Mouse (Mus musculus) myocyte (in vitro differentiated cells): Measurements from ENCODE around the gene Eif3i. TPM values are rescaled to one million over a fixed set of nuclear protein-coding genes. Genes with fewer than 3 reads are reported as not detected.

Experiments used
- H3K27me3 ChIP-seq: one replicate; pipeline ENCODE4 v1.6.1; 2011; ENCODE audit not compliant: control insufficient read depth, insufficient read depth, insufficient read length
- H3K36me3 ChIP-seq: one replicate; pipeline ENCODE4 v1.6.1; 2011; ENCODE audit not compliant: control insufficient read depth, insufficient read depth
- H3K4me2 ChIP-seq: one replicate; pipeline ENCODE4 v1.6.1; 2011; ENCODE audit warnings: low read depth, control low read depth
- H3K4me3 ChIP-seq: one replicate; pipeline ENCODE4 v1.5.1; 2011; ENCODE audit warnings: mild to moderate bottlenecking, control low read depth, moderate library complexity
- H3K79me2 ChIP-seq: one replicate; pipeline ENCODE4 v1.6.1; 2011; ENCODE audit not compliant: control insufficient read depth, insufficient read depth
- H3ac ChIP-seq: one replicate; pipeline ENCODE4 v1.6.1; 2011; ENCODE audit not compliant: control insufficient read depth, insufficient read length
- CEBPB ChIP-seq: IDR thresholded peaks from 2 replicates; pipeline ENCODE4 v1.6.1; 2011; ENCODE audit warnings: mild to moderate bottlenecking, moderate library complexity; ENCODE audit not compliant: poor library complexity, insufficient read depth, severe bottlenecking
- E2F4 ChIP-seq: IDR thresholded peaks from one replicate; pipeline ENCODE4 v1.6.1; 2011; ENCODE audit warnings: mild to moderate bottlenecking, control low read depth, moderate library complexity; ENCODE audit not compliant: insufficient read depth
- MAX ChIP-seq: IDR thresholded peaks from one replicate; pipeline ENCODE4 v1.6.1; 2011; ENCODE audit warnings: low read depth, mild to moderate bottlenecking, control low read depth
- MYOD1 ChIP-seq, 3 experiments: IDR thresholded peaks; one replicate each; pipeline ENCODE4 v1.6.1; 2011; ENCODE audit warnings: control low read depth in 2 of 3, low read depth in 2 of 3, mild to moderate bottlenecking in 2 of 3, moderate library complexity in 1 of 3; ENCODE audit not compliant: insufficient read length in 2 of 3, control insufficient read depth in 1 of 3
- MYOG ChIP-seq, 3 experiments: IDR thresholded peaks; one replicate each; pipeline ENCODE4 v1.6.1; 2011; ENCODE audit warnings: control low read depth in 2 of 3, low read depth in 2 of 3, mild to moderate bottlenecking in 2 of 3; ENCODE audit not compliant: insufficient read length in 2 of 3, control insufficient read depth in 1 of 3, insufficient read depth in 1 of 3
- POLR2A ChIP-seq: IDR thresholded peaks from one replicate; pipeline ENCODE4 v1.6.1; 2011; ENCODE audit warnings: low read depth, mild to moderate bottlenecking, control low read depth, moderate library complexity; ENCODE audit not compliant: insufficient read length
- POLR2AphosphoS2 ChIP-seq: IDR thresholded peaks from one replicate; pipeline ENCODE4 v1.6.1; 2011; ENCODE audit warnings: low read depth, control low read depth; ENCODE audit not compliant: insufficient read length
- REST ChIP-seq: IDR thresholded peaks from one replicate; pipeline ENCODE4 v1.6.1; 2011; ENCODE audit warnings: mild to moderate bottlenecking, control low read depth, moderate library complexity; ENCODE audit not compliant: insufficient read depth, insufficient read length
- SRF ChIP-seq: IDR thresholded peaks from one replicate; pipeline ENCODE4 v1.6.1; 2011; ENCODE audit warnings: low read depth; ENCODE audit not compliant: control insufficient read depth, insufficient read length
- TCF12 ChIP-seq: IDR thresholded peaks from one replicate; pipeline ENCODE4 v1.6.1; 2011; ENCODE audit warnings: mild to moderate bottlenecking, control low read depth; ENCODE audit not compliant: poor library complexity, insufficient read depth, severe bottlenecking
- TCF3 ChIP-seq: IDR thresholded peaks from one replicate; pipeline ENCODE4 v1.6.1; 2011; ENCODE audit warnings: low read depth, control low read depth; ENCODE audit not compliant: insufficient read length
- USF1 ChIP-seq: IDR thresholded peaks from one replicate; pipeline ENCODE4 v1.6.1; 2011; ENCODE audit warnings: low read depth, mild to moderate bottlenecking, control low read depth, moderate library complexity
- polyA plus RNA-seq: library from polyadenylated mRNA; unstranded; fragments of >200 nt; fragmentation: generic; extraction: Trizol; gene quantifications from one replicate; pipeline ENCODE4 v1.2.1, GENCODE M21; 2012; ENCODE audit warnings: missing spikeins

Eif3i gene
- polyA plus RNA-seq, 1 experiment, result 358 TPM

DNA sequence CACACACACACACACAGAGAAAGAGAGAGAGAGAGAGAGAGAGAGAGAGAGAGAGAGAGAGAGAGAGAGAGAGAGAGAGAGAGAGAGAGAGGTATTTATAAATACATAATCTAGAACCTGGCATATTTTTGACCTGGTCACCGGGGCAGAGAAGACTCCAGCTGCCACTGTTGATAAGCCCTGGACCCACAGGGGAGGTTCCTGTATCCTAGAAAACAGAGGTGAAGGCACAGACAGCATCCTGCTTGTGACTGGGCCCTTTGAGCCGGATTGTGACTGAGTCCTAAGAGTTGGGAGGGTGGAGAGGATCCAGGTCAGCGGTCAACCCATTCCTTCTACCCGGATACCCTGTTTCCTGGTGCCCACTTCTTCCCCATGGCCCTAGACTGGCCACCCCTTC lies 11.6 kb downstream of the Eif3i start:
- H3K4me2 ChIP-seq, result no peak overlapping the region
- no peak overlapping the region for H3ac ChIP-seq
- H3K4me3 ChIP-seq, result no peak overlapping the region
- TF ChIP-seq REST, result no peak
- TF ChIP-seq POLR2AphosphoS2, result no peak
- TF ChIP-seq POLR2A, result no peak
- no peak for TF ChIP-seq TCF12
- no peak for TF ChIP-seq E2F4
- TF ChIP-seq TCF3, result no peak
- TF ChIP-seq SRF, result no peak
- H3K36me3 ChIP-seq, result peaks cover 13% of the 10 kb centered on the region
- no peaks in the 10 kb centered on the region for H3K79me2 ChIP-seq
- H3K27me3 ChIP-seq, result no peaks in the 10 kb centered on the region

DNA sequence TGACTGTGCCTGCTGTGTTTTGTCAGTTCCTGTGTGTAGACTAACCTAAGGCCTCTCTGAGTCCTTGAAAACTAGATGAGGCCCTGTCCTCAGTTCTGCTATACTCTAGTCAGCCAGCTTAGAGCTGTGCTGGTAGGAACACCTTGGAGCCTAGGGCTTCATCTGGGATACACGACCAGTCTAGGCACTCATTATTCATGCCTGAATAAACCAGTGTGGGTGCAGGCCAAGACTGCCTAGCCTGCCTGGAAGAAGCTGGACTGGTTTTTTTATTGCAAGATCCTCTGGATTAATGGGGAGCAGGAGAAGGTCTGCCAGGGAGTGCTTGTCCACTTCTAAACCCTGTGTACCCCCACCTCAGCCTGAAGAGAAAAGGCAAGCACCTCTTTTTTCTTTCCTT lies 13.5 kb downstream of the Eif3i start:
- H3K27me3 ChIP-seq, result no peaks in the 10 kb centered on the region
- TF ChIP-seq TCF3 (no peak), MYOD1 (IDR thresholded peaks at IDR 0.05; ENCODE audit: control insufficient read depth in 1 of 3, insufficient read length in 2 of 3, low read depth in 2 of 3) (no peak), MAX (no peak), CEBPB (no peak), POLR2AphosphoS2 (no peak), SRF (no peak), USF1 (no peak), REST (no peak), POLR2A (no peak), E2F4 (no peak), TCF12 (no peak), MYOG (IDR thresholded peaks at IDR 0.05; ENCODE audit: control insufficient read depth in 1 of 3, insufficient read depth in 1 of 3, insufficient read length in 2 of 3, low read depth in 2 of 3) (no peak)
- peaks cover 9% of the 10 kb centered on the region for H3K36me3 ChIP-seq
- no peak overlapping the region for H3ac ChIP-seq
- H3K79me2 ChIP-seq, result no peaks in the 10 kb centered on the region
- H3K4me3 ChIP-seq, result no peak overlapping the region
- no peak overlapping the region for H3K4me2 ChIP-seq

DNA sequence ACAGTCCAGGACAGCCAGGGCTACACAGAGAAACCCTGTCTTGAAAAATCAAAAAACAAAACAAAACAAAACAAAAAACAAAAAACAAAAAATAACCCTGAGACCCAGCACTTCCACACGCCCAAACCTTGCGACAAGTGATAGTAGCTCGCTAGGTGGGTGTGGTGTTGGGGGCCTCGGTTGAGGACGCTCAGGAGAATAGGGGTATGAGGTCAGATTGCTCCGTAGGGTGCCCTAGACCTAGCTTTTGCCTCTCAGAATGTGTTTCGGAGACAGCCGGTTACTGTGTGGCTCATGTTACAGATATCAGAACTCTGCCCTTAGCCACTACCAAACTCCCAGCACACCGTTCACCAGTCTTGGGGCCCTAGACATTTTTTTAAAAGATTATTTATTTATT lies 14.7 kb downstream of the Eif3i start:
- no peak overlapping the region for H3ac ChIP-seq
- H3K36me3 ChIP-seq, result peaks cover 3% of the 10 kb centered on the region
- no peak for TF ChIP-seq USF1
- TF ChIP-seq TCF12, result no peak
- TF ChIP-seq MAX, result no peak
- TF ChIP-seq CEBPB, result no peak
- TF ChIP-seq TCF3, result no peak
- TF ChIP-seq POLR2A, result no peak
- no peak for TF ChIP-seq POLR2AphosphoS2
- TF ChIP-seq E2F4, result no peak
- TF ChIP-seq REST, result no peak
- TF ChIP-seq MYOD1 (IDR thresholded peaks at IDR 0.05; ENCODE audit: control insufficient read depth in 1 of 3, insufficient read length in 2 of 3, low read depth in 2 of 3), result no peak
- no peak for TF ChIP-seq MYOG (IDR thresholded peaks at IDR 0.05; ENCODE audit: control insufficient read depth in 1 of 3, insufficient read depth in 1 of 3, insufficient read length in 2 of 3, low read depth in 2 of 3)
- TF ChIP-seq SRF, result no peak
- H3K4me2 ChIP-seq, result no peak overlapping the region
- H3K4me3 ChIP-seq, result no peak overlapping the region
- no peaks in the 10 kb centered on the region for H3K79me2 ChIP-seq
- no peaks in the 10 kb centered on the region for H3K27me3 ChIP-seq

DNA sequence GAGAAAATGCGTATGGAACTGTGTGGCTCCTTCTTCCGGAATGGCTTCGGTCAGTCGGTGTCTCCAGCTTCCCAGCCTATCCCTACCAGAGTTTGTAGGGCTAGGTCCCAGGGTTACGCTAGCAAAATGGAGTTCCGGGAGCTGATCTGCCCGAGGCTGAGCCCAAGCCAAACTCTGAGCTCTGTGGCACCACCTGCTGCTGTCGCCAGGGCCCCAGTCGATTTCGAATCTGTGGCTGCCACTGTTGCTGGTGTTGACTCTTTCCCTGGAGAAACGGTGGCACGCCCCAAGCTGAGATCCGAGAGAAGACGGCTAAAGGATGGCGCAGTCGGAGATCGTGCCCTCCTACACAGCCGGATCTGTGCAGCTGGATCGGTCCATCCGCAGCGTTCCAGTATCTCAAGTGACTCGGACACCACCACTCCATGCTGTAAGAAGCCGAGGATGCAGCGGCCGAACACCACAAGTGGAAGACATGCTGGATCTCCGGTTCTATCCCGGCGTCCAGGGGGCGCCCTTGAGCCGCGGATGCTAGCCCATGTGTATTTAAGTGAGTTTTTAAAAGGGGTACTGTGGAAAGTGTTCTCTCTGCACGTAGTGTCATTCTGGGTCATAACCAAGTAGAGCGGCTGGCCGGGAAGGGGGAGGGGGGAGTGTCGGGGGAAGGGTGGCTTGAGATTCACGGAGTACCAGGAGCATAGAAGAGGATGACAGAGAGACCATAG lies 15.4 kb downstream of the Eif3i start:
- no peak overlapping the region for H3K4me3 ChIP-seq
- H3K79me2 ChIP-seq, result no peaks in the 10 kb centered on the region
- H3K36me3 ChIP-seq, result no peaks in the 10 kb centered on the region
- no peak overlapping the region for H3ac ChIP-seq
- TF ChIP-seq CEBPB, result no peak
- no peak for TF ChIP-seq MYOD1 (IDR thresholded peaks at IDR 0.05; ENCODE audit: control insufficient read depth in 1 of 3, insufficient read length in 2 of 3, low read depth in 2 of 3)
- no peak for TF ChIP-seq REST
- TF ChIP-seq E2F4, result no peak
- no peak for TF ChIP-seq TCF12
- TF ChIP-seq MAX, result no peak
- TF ChIP-seq MYOG (IDR thresholded peaks at IDR 0.05; ENCODE audit: control insufficient read depth in 1 of 3, insufficient read depth in 1 of 3, insufficient read length in 2 of 3, low read depth in 2 of 3), result no peak
- no peak for TF ChIP-seq POLR2AphosphoS2
- no peak for TF ChIP-seq SRF
- no peak for TF ChIP-seq TCF3
- no peak for TF ChIP-seq USF1
- no peak for TF ChIP-seq POLR2A
- H3K27me3 ChIP-seq, result no peaks in the 10 kb centered on the region
- no peak overlapping the region for H3K4me2 ChIP-seq

DNA sequence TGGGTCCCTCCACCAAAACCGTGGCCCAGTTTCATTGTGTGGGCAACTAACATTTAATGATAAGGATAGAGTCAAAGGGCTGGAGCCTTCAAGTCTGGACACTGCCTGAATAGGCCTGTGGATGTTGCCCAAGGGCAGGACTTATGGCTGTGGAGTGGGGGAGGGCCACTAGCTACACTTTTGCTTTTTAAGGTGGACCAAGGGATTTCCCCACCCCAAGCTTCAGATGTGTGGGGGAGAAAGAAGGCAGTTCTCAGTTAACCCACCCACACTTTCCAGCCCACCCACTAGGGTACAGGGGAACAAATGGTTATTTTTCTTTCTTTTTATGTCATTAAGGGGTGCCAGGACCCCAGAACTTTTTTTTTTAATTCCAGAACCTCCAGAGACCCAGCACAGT lies 16.1 kb downstream of the Eif3i start:
- Histone ChIP-seq H3K4me2 (no peak overlapping the region), H3K4me3 (no peak overlapping the region), H3K27me3 (no peaks in the 10 kb centered on the region), H3ac (no peak overlapping the region), H3K36me3 (no peaks in the 10 kb centered on the region), H3K79me2 (no peaks in the 10 kb centered on the region)
- TF ChIP-seq SRF (no peak), TCF3 (no peak), CEBPB (no peak), USF1 (no peak), POLR2A (no peak), TCF12 (no peak), REST (no peak), POLR2AphosphoS2 (no peak), MYOD1 (IDR thresholded peaks at IDR 0.05; ENCODE audit: control insufficient read depth in 1 of 3, insufficient read length in 2 of 3, low read depth in 2 of 3) (no peak), MYOG (IDR thresholded peaks at IDR 0.05; ENCODE audit: control insufficient read depth in 1 of 3, insufficient read depth in 1 of 3, insufficient read length in 2 of 3, low read depth in 2 of 3) (no peak), E2F4 (no peak), MAX (no peak)
